Mouse (Mus musculus) spleen, postnatal 10 days (tissue): ENCODE measurements around the gene Gm20662.

Experiments
- DNase-seq, 2 experiments: peaks; one replicate each; pipeline ENCODE4 v3.0.0; 2021 to 2022; ENCODE audit warnings: low spot score in 2 of 2

Gene Gm20662

DNA sequence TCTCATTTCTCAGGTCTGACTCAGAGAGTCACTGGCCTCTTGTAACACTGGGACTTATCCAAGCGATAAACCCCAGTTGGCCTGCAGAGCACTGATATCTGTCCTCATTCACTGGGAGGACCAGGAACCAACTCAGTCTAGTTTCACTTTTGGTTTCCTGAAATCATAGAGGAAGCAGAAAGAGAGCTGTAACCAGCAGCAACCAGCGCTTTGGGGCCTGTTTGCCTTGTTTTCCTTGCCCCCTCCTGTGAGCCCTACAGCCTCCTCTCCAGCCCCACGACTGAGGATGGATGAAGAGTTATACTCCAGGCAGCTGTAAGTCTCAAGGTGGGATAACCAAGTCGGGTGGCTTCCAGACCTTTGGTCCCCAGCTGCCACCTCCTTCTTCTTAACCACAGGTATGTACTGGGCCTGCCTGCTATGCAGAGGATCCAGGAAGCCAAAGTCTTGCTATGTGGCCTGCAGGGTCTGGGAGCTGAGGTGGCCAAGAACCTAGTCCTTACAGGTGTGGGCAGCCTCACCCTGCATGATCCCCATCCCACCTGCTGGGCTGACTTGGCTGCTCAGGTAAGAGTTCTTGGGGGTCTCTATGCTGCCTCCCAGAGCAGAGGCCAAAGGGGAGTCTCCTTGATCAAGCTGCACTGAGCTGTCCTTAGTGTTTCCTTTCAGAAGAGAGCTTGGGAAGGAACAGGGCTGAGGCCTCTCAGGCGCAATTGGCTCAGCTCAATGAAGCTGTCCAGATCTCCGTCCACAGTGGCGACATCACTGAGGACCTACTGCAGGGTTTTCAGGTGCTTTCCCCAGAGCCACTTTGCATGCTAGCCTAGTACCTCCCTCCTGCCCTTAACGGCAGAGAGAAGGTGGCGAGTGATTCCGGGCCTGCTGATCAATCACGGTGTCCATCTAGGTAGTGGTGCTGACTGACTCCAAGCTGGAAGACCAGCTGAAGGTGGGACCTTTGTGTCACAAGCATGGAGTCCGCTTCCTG, 20.5 kb upstream of the Gm20662 start, which contains the start of gene Uba7:
Gene Uba7, plus strand, starts transcription at position 107 of the 988 bp plus-strand sequence.
- DNase-seq, result peak; percentile 65 to 73

DNA sequence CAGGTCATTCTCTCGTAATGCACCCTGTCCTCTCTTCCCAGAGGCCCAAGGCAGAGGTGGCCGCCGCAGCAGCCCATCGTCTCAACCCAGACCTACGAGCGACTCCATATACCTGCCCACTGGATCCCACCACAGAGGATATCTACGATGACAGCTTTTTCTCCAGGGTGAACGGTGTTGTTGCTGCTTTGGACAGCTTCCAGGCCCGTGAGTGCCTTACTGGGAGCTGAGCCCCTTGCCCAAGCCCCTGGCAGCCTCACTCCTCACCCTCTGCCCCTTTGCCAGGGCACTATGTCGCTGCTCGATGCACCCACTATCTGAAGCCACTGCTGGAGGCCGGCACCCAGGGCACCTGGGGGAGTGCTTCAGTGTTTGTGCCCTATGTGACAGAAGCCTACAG, 17.3 kb upstream of the Gm20662 start:
- DNase-seq, result no peak

DNA sequence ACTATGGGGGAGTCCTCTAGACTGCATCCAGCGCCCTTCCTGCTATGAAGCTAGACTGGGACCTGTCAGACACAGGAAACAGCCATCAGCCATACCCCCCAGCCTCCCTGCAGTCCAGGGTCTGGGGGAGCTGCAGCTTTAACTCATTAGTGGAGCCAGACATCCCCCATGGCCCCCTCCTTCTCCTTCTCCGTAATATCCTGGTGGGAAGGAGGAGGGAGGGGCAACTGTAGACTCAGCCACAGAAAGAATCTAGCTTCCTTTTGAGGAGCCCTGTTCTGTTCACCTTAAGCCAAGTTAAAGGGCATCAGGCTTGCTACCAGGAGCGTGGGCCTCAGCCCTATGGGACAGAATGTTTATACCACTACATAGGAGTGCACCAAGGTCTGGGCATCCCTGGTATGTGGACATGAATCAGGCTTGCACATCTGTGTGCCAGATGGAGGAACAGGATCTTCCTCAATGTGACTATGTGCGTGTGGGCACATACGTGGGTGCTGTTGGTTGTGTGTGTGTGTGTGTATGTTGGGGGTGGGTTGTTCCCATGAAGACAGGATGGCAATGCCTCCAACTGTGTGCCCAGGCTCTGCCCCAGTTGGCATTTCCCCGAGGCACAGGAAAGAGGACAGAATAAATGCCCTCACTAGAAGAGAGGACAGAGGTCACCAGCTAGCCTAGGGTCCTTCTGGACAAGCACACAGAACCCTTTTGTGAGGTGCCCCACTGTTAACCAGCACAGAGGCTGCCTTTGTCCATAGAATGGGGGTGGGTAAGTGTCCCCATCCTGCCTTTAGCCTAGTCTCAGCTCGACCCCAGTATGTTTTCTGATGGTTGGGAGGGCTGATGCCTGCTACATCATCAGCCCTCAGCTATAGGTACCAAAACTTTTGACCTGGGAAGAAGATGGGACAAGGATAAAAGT, 14.2 kb upstream of the Gm20662 start:
- peak; percentile 39 to 53 for DNase-seq

DNA sequence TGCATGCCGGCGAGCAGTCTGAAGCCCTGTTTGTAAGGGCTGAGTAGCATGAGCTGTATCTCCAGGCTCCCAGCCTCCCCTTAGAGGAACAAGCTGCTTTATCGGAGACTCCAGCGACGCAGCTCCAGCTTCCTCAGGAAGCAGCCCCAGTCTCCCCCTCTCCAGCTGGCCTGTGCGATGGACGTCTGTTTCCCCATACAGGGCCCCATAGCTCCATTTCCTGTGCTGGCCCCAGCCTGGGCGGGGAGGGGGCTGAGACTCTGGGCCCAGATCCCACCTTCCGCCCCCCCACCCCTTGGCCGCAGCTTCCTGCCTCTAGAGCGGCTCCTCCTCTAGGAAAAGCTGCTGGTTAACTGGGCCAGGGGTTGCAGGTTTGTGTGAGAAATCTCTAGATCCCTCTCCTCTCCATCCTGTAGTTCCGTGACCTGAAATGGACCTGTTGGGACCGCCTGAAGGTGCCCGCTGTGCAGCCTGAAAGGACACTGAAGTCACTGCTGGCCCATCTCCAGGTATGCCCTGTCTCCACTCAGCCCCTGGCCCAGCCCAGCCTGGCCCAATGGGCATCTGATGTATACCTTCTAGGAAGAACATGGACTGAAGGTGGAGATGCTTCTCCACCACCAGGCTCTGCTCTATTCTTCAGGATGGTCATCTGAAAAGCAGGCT, 13.3 kb upstream of the Gm20662 start, which contains the start of gene Gm20661:
Gene Gm20661, plus strand, starts transcription at position 378 of the 666 bp plus-strand sequence.
- DNase-seq, result peak; percentile 68 to 83

DNA sequence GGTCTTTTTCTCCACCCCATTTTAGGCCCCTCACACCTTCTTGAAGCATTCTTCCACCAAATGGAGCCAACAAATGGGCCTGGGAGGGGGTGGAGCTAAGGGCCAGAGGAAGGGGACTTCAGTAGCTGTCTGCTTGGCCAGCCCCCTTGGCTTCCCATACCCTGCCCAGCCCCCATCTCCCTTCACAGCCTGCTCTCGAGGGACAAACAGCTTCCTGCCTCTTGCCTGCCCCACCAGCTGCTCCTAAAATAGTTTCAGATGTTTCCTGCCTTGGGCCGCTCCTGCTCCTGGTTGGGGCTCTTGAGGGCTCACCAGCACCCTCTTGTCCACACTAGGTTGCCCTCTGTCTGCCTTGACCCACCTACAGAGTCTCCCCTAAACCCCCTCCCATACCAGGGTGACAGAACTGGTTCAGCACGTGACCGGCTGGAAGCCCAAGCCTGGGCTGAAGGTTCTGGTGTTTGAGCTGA, 12.7 kb upstream of the Gm20662 start:
- DNase-seq, result peak in 1 of 2 experiments; percentile 67

DNA sequence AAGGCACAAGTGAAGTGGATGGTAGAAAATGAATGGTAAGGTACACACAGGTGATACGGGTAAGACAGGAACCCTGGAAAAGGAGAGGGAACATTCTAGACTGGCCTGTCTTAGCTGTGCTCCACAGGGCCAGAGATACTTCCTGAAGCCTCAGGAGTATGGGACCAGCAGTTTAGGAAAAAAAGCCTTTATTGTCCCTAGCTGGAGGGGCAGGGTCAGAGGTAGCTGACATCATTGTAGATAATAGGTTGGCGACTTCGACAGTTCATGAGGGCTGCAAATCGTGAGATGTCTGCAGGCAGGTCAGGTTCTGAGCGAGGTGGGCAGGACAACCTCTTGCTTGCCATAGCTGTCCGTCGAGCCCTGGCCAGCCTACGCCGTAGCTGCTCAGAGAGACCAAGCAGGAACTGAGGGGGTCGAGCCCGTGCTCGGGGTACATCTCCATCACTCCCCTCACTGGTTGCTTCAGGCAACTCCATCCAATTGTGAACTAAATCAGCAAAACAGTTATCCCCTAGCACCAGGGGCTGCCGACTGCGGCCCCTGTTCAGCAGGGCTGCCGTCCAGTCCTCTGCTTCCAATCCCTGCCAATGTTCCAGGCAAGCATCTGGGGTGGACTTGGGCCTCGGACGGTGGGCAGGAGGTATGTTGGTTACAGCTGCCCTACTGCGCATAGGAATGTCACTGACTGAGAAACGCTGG, 11.9 kb upstream of the Gm20662 start:
- peak; percentile 49 to 62 for DNase-seq

DNA sequence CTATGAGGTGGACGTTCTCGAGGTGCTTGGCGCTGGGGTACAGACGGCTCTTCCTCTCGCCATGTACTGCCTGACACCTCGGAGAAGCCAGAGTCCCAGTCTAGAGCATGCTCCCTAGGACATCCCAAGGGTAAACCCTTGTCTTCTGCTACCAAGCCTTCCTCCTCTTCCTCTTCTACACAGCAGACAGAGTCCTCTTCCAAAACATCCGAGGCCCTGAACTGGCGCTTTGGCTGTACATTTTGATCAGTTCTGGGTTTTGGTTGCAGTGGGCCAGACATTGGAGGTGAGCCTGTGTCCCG, 11.4 kb upstream of the Gm20662 start:
- DNase-seq, result peak in 1 of 2 experiments; percentile 58

DNA sequence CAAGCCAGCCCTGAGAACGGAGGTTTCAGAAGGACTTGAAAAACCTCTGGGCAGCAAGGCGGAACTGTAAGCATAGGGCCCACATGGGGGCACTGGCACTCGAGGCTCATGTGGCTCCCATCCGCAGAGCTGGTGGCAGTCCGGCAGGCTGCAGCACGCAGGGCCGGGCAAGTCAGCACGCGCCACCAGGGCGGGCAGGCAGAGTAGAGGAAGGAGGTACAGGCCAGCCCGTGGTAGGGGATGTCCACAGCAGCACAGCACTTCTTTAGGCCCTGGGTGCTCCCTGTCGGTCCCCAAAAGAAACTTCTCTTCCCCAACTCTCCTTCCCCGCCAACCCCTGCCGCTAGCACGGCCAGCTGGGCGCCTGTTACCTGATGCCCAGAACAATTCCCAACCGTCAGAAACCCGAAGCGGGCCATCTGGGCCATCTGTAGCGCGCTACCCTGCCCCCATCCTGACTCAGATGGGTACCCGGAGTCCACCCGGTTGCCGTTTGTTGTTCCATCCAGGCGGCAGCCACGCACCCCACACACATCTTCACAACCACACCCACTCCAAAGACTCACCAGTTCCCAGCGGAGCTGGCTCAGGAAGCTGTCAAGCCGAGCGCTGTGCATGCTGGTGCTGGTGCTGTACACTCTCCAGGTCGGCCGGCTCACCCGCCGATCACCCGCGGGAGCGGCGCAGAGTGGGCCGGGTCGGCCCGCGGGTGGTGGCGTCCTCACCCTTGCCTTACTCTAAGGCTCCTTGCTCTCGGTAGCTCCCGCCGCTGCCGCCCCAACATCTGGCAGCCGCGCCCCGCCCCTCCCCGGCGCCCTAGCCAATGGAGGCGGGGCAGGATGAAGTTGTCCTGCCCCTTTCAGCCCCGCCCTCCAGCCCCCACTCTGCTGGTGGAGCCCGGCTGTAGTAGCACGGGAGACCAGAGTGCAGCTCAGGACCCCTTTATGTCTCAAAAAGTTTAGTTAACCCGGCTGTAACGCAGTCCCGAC, 10.7 kb upstream of the Gm20662 start, which contains the start of gene Inka1:
Gene Inka1, minus strand, starts transcription at position 749 of the 989 bp plus-strand sequence.
- DNase-seq, result peak; percentile 94 to 97

DNA sequence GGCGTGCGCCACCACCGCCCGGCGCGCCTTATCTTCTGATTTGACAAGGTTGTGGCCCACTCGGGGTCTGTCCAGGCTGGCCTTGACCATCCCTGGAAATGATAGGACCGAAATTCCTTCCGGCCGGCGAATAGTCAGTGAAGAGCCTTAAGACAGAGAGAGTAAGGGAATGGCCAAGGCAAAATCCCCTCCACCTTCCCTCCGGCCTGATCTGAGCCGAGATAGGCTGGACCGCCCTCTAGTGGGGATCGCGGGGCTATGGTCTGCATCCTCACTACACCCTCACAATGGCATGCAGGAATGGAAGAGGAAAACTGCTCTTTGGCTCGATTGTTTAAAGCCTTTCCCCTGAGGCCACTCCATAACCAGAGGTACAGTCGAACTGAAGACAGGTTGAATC, 9.8 kb upstream of the Gm20662 start:
- DNase-seq, result peak; percentile 71 to 85

DNA sequence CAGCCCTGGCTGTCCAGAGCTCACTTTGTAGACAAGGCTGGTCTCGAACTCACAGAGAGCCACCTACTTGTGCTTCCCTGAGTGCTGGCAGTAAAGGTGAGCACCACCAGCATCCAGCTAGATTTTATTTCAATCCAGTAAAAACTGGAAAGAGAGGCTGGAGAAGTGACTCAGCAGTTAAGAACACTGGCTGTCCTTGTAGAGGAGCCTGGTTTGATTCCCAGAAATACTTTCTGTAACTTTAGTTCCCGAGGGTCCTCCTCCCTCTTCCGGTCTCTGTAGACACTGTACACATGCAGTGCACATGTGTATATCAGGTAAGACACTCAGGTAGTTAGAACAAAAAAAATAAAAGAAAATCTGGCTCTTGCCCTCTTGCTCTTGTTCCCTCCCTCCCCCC, 8.2 kb upstream of the Gm20662 start:
- no peak for DNase-seq

DNA sequence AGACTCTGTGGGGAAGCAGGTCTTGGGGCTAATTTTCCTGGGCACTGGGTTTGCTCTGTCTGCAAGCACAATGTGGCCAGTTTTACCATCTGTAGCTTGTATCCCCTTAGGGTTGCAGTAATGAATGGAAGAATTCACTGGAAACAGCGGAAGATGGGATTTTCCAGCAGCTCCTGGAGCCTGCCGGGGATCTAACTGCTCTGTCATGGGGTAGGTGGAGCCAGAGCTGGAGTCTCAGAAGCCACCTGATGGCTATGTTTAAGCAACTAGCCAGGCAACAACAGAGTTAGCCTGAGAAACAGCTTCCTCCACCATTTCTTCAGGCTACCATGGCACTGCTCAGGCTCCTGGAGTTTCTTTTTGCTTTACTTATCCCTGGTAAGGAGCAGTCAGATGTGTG, 4.0 kb upstream of the Gm20662 start, which contains the start of gene Cdhr4:
Gene Cdhr4, plus strand, starts transcription at position 301 of the 400 bp plus-strand sequence.
- no peak for DNase-seq

DNA sequence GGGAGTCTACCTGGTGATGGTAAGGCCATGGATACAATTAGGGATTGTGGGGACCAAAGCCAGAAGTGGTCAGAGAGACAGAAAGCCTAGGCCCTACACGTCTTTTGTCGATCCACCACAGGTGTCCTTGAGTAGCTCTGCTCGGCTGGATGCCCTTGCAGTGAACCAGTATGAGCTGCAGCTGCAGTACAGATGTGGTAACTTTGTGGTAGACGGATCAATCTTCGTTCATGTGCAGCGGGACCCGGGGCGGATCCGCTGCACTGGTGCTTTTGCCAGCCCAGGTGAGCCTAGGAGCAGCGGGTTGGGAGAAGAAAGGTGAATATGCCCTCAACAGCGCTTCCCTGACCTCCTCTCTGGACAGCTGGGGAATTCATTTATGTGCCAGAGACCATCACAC, 3.1 kb upstream of the Gm20662 start:
- DNase-seq, result no peak

DNA sequence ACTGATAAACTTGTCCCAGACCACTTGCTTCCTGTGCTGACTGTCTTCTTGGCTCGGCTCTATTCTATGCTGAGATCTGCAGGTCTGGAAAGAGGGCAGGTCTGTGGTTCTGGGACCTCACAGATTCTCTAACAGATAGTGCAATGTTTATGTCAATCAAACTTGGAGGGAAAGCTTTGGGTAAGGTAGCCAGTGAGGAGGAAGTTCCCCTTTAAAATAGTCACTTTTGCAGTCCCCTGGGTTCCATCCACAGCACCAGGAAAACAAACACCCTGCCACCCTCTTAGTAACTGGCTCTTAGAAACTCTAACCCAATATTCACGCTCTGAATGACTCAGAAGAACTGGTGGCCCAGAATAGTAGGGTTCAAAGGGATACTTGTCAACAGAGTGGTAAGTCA, 1.7 kb upstream of the Gm20662 start:
- DNase-seq, result no peak

DNA sequence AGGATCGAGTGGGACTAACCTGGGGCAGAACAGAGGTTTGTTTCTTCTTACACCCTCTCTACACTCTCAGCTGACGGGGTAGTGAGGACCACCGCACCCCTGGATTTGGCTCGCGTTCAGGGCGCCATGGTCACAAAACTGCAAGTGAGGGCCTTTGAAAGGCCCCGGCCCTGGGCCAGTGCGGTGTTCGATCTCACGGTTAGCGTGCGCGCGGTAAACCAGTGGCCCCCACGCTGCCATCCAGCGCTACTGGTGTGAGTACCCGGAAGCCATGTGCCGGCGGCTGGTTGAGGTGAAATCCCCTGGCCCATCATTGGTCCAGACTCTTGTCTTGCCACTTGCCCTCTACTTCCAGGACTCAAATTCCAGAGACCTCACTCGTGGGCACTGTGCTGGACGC, 636 bp upstream of the Gm20662 start:
- DNase-seq, result no peak

DNA sequence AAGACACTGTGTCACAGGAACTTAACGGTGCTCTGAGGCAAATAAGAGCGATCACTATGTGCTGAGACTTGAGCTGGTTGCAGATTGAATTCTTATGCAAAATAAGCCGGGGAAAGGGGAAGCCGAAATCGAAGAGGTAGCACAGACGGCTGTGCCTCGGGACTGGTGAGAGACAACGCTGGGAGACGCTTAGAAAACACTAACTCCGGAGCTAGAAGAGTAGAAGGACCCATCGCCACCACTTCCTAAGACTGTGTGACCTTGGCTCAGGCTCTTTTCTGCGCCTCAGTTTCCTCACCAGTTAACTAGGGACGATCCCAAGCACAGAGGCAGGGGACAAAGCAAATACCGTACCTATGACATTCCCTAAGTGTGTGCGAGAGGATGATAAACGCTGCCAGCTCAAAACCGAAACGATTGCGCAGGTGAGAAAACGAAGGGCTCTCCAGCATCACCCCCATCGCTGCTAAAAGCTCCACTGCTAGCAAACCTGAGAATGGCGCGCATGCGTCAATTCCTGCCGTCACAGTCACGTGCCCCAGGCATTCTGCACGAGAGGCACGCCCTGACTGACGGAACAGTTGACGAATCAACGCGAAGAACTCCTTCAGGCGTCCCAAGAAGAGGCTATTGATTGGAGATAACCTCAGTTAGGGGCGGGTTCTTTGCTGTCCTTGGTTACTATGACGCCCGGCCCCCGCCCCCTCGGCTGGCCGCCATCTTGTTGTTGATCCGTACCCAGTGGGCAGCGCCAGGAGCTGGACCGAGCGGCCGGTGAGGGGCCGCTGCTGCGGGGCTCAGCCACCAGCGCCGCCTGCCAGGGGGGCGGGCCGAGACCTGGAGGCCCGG, 6.0 kb downstream of the Gm20662 start, which contains the start of gene Ip6k1:
Gene Ip6k1, plus strand, starts transcription at position 580 of the 849 bp plus-strand sequence.
- DNase-seq, result peak; percentile 99 to 100

DNA sequence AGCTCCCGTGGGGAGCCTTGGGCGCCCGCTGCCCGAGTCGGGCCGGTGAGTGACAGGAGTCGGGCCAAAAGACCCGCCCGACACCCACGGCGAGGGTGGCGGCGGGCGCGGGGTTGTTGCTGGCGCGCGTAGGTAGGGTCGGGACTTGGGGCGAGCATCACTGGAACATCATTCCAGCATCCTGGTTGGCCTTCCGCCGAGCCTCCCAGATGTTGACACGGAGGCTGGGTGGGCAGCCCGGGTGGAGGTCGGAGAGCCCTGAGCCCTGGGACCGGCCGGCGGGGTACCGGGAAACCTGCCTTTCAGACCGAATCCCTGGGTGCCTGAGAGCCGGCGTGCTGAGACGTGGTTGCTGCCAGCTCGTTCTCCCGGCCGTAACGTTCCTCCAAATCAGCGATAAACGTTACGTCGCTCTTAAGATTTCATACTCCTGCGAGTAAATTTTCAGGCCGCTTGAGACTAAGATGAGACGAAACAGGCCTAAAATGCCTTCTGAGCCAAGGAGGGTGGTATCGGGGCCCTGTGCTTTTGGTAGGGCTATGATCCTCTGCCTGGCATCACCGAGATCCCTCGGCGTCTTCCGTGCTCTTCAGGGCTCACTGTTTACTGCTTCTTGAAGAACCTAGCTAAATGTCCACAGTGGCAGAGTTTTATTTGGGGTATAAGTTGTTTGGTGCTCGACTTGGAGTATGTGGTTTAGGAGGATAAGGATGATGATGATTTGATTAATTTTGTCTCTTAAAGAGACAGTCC, 6.8 kb downstream of the Gm20662 start:
- DNase-seq, result peak in 1 of 2 experiments; percentile 66

DNA sequence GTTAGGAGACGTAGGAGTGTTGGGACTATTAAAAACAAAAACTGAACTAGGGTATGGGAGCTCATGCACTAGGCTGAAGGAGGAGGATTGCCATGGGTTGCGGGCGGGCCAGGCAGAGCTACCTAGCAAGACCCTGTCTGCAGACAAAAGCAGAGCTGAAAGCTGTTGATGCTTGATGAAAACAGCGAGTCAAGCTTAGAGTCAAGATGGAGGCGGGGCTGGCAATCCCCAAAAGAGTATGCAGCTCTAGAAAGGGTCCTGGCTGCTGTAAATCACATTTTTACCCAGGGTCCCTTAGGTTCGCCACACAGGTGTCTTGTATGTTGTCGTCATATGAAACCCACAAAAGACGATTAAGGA, 7.4 kb downstream of the Gm20662 start:
- peak; percentile 50 to 58 for DNase-seq

DNA sequence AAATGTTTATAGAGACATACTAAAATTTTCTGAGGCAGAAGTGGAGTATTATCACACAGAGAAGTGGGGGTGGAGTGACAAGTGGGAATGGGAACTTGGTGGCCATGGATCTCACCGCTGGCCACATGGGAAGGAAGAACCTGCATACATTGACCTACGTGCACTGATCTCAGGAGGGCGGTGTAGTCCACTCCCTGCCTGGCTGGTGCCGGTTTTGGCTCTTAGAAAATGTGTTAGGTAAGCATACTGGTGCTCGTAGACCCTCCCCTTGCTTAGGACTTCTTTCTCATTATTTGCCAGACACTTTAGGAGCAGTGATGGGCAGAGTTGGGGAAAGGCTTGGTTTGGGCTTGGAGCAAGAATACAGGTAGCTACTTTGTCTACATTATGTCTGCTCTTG, 11.9 kb downstream of the Gm20662 start:
- no peak for DNase-seq
